Mouse (Mus musculus) spleen, postnatal 4 days (tissue): ENCODE measurements around the gene Naa40.

Experiments used
- DNase-seq, 2 experiments: peaks; one replicate each; pipeline ENCODE4 v3.0.0; 2022; ENCODE audit warnings: low spot score in 2 of 2

Naa40 gene

DNA sequence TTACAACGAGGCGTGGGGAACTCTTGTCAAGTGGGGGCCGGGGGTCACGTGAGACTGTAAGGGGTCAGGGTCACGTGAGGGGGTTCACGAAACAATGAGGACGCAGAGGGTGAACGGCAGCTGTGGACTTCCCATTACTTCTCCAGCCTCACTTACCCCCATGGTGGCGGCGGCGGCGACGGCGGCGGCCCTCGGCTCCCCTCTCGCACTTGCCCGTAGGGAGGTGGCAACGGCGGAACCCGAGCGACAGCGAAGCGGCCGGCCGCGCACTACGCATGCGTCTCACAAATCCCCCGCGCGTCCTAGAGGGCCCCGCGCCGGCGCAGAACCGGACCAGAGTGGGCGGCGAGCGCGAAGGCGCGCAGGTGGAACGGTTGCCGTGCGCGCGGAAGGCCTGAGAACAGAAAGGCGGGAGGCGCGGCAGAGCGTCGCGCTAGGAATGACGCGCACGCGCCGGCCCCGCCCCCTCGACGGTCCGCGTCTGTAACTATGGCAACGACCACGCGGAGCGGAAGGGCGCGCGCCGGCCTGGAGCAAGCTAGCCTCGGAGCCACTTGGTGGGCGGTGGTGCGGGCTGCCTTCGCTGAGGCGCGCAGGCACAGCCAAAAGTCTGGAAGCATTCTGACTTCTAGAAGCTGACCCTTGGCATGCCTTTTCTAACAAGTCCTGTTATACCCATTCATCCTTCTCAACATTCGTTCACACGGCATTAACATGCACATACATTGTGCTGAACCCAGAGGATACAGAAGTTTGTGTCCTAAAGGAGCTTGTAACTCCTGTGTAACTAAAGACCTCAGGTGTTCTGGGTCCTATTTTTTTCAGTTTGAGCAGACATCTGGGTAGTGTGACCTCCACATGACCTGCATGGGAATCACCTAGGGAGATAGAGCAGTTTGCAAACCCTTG, at the start of gene Naa40:
Gene Naa40, minus strand, starts transcription at position 402 of the 909 bp plus-strand sequence.
- DNase-seq, result peak; percentile 92 to 97

- DNase-seq, result no peak
Measured at GRCm38 (mm10) chr19:7289767-7290166, 48.8 kb upstream of the Naa40 start.

GRCm38 (mm10) chr19:7288288-7288687, 47.3 kb upstream of the Naa40 start:
- no peak for DNase-seq

DNA sequence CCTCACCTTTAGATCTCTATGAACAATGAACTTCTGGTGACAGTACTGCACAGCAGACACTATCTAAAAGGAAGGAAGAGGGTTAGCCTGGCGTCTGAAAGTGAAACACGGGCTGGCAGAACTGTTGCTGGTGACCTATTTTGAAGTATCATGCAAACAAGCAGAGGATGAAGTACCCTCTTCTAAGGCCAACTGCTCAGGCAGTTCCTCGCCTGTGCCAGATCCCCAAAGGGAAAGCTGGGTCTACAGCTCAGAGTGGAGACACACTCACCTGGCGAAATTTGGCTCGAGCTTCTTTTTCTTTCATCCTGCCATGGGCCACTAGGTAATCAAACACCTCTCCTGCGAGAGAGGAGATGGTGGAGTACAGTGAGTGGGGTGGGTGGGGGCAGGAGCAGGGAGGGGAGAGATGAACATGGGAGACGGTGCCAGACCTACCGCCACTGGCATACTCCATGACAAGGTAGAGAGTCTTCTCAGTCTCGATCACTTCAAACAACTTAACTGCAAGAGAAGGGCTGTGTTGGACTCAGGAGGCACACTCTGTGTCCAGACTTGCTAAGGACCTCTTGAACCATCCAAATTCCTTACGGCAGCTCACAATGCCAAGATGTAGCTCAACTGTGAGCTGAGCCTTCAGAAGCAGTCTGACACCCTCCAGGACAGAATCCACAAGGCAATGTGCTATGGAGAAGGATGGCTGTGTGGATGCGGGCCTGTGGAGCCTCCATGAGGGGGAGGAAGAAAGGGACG, 45.8 kb upstream of the Naa40 start:
- no peak for DNase-seq

DNA sequence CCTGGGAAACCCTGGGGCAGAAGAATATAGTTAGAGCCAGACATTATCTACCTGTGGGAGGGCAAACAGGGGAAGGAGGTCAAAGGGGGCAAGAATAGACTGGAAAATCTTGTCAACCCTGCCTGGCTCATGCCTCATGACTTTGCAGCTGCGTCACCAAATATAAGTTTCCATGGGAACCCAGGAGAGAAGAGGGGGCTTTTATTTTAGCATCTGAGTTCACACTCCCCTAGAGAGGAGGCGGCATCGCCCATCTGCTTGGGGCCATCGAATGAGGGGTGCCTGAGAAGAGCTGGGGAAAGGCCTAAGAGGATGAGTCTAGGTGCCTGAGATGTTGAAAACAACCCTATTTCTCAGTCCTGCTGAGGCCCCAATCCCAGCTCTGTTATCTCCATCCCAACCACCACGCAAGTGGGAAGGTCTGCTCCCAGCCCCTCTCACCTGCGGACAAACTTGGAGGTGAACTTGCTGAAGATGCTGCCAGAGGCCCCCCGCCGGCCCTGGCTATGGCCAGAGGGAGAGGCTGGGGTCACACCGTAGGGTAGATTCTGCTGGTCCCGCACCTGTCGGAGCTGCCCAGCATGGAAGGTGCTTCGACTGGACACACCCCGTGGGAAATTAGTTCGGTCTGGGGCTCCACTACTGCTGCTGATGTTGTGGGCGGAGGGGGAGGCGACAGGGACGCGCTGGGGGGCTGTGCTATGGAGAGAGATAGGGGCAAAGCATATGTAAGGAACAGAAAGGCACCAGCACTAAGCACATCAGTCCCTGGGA, 39.8 kb upstream of the Naa40 start:
- no peak for DNase-seq

DNA sequence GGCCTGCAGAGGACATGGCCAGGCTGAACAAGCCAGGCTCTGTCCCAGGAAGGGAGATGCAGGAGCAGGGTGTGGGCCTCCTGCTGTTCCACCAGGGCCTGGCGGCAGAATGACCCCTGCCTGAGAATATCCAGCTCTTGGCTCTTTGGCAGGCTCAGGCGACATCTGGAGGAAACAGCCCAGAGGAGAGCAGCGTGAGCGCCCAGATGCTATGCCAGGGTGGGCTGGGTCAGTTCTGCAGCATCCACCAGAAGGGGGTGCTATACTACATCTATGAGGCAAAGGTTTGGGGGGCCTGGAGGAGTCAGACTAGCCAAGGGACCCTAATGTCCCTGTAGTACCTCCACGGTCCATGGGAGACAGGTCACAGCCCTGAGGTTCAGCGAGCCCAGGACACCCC, 38.1 kb upstream of the Naa40 start:
- peak in 1 of 2 experiments; percentile 71 for DNase-seq

- DNase-seq, result no peak
Measured at GRCm38 (mm10) chr19:7278200-7278906, 37.4 kb upstream of the Naa40 start.

DNA sequence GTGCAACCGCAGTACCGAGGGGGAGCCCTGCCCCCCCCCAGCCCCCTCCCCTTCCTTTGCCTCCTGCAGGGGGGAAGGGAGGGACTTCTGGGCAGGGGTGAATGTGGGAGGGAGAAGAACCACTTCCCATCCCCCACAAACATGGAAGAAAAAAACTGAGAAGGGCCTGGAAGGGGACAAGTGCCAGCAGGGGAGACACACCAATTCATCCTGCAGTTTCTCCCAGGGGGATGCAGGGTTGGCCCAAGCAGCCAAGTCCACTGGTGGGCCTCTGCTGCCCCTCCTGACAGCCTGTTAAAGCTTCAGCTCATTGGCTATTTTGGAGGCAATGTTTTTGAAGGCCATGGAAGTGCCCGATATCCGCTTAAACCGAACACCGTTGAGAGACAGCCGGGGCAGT, 35.8 kb upstream of the Naa40 start:
- DNase-seq, result no peak

DNA sequence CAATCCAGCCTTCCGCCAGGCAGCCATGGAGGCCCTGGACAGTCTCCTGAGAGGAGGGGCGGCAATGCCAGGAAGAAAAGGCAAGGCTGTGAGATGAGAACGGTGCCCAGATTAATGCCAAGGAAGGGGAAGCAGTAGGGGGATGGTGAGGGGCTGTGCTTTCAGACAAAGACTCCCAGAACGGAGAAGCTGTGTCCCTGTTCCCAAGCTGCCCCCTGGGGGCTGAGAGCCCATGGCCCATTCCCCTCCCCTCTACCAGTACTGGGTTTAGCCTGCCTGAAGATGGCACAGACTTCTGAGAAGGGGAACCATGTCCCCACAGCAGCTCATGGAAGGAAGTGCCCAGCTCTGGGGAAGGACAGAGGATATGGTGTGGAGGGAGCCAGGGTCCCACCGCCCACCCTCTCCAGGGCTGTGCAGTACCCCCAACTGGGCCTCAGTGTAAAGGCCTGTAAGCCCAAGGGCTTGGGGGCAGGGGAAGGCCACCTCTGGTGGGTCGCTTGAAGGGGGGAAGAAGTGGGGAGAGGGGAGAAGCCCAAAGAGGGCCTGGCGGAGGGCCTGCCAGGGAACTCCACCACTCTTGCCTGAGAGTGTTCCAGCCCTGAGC, 35.2 kb upstream of the Naa40 start:
- no peak for DNase-seq

- no peak for DNase-seq
Measured at GRCm38 (mm10) chr19:7275131-7275789, 34.3 kb upstream of the Naa40 start.

DNA sequence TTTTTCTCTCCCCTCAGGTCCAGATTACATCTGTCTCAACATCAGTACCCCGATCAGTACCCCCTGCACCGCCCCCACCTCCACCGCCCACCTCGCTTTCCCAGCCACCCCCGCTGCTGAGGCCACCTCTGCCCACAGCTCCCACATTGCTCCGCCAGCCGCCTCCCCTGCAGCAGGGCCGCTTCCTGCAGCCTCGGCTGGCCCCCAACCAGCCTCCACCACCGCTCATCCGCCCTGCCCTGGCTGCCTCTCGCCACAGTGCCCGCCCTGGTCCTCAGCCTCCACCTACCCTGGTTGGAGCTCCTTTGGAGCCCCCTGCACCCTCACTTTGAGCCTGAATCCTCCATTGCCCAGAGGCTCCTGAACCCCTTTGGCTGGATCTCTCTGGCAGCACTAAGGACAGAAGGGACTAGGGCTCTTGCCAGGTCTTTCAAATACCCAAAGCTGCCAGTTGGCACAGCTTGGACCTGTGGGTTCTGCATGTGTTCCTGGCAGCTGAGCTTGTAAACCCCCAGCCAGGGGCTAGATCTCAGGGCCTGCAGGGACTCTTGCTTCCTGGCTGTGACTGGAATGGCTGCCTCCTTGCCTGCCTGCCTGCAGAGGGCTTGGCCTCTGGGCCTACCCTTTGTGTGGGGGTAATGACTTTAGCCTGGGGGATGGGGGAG, 33.5 kb upstream of the Naa40 start:
- no peak for DNase-seq

DNA sequence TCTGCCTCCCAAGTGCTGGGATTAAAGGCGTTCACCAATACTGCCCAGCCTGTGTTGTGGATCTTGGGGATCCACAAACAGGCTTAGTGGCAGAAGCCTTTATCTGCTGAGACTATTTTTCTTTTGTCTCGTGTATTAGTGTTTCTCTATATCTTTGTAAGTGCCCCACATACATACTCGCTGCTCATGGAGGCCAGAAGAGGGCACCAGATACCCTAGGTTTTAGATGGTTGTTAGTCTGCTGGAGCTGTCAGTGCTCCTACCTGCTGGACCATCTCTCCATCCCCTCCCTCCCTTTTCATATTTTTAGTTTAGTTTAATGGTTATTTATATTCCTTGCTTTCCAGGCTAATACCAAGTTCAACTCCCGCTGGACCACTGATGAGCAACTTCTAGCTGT, 32.5 kb upstream of the Naa40 start:
- no peak for DNase-seq

GRCm38 (mm10) chr19:7269290-7270044, 28.5 kb upstream of the Naa40 start:
- DNase-seq, result no peak

- peak; percentile 76 to 92 for DNase-seq
Measured at GRCm38 (mm10) chr19:7268722-7269090, 27.7 kb upstream of the Naa40 start.

DNA sequence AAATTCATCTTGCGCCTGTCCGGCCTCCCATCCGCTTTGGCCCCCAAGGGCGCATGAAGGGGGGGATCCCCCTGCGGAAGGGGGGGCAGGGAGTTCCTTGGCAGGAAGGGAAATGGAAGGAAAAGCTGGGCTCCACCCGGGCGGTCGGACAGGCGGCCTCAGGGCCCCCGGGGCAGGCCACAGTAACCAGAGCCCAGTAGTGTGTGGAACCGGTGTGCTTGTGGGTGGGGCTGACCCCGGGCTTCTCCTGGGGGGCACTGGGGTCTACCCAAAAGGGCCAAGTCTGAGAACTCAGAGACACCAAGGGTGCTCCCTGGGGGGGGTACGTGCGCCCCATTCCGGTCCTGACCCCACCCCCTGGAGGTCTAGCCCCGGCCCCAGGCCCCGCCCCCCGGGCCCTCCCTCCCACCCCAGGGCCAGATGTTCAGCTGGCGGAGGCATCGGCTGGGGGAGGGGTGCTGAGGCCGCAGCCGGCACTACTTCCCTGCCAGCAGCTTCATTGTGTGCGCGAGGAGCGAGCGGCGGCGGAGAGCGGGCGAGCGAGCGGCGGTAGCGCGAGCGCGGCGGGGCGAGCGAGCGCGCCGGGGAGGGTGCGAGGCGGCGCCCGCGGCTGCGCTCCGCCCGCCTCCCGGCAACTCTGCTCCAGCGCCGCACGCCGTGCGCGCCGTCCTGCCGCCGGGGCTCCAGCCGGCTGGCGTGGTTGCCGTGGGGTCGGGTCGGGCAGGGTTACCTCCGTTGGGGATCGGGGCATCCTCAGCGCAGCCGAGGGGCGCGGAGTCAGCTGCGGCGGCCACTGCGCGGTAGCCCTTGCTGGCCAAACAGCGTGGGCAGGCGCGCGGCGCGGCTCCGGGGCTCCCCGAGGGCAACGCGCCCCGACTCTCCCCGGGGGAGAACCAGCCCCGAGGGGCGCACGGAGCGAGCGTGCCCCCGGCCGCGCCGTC, 27.1 kb upstream of the Naa40 start:
- DNase-seq, result peak; percentile 73 to 84

DNA sequence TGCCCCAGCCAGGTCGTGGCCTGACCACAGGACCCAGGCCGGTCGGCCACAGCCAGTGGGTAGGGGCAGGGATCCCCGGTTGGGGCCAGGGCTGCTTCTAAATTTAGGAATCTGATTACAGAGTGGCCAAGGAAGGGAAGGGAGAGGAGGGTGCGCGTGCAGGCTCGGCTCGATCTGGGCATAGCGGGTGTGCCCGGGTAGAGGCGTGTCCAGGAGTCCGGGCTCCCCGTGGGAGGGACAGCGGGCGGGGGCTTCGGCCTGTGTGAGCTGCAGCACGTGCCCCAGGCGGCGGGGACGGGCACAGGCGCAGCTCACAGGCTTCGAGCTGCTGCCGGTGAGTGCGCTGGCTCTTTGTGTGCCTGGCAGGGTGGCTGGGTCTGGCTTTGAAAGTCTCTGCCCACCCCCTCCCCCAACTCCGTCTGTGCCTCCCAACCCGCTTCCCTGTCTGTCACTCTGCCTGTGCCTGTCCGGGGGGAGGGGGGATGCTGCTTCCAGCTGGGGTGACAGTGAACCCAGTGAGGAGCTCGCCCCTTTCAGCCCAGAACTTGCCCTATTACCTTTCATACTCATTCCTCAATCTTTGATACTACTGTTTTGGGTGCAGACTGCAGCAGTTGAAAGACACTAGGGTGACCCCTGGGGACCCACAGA, 26.2 kb upstream of the Naa40 start, which contains the start of gene Rcor2:
Gene Rcor2, plus strand, starts transcription at position 235 of the 651 bp plus-strand sequence.
- DNase-seq, result peak in 1 of 2 experiments; percentile 75

GRCm38 (mm10) chr19:7266421-7266831, 25.4 kb upstream of the Naa40 start:
- no peak for DNase-seq
